Mouse (Mus musculus) G1E (cell line): ENCODE measurements around the gene Ssbp3. TPM values are rescaled to one million over a fixed set of nuclear protein-coding genes. Genes with fewer than 3 reads are reported as not detected.
A peak's percentile ranks its signal among the peaks of the same experiment; 100 is the strongest.

Experiments used
- ATAC-seq: 2 replicates; pipeline ENCODE4 v1.8.0; 2016; ENCODE audit warnings: mild to moderate bottlenecking; ENCODE audit not compliant: insufficient number of reproducible peaks, poor library complexity, low FRiP score, severe bottlenecking; ENCODE audit errors: extremely low read depth
- DNase-seq: peaks from one replicate; pipeline ENCODE4 v3.0.0; 2012; ENCODE audit warnings: low spot score
- H3K27me3 ChIP-seq: 2 replicates; pipeline ENCODE4 v1.6.1; 2012; ENCODE audit warnings: mild to moderate bottlenecking, low read length, inconsistent platforms; ENCODE audit not compliant: insufficient read depth
- H3K36me3 ChIP-seq: replicated peaks from 2 replicates; pipeline ENCODE3; 2012; ENCODE audit warnings: mild to moderate bottlenecking, inconsistent platforms
- H3K4me1 ChIP-seq: 2 replicates; pipeline ENCODE4 v1.6.1; 2012; ENCODE audit warnings: low read depth, low read length, inconsistent platforms, mixed read lengths; ENCODE audit not compliant: insufficient read depth
- H3K4me3 ChIP-seq: 2 replicates; pipeline ENCODE4 v1.5.1; 2012; ENCODE audit warnings: low read depth, mild to moderate bottlenecking, inconsistent platforms, low read length, moderate library complexity, mixed read lengths
- H3K9me3 ChIP-seq: replicated peaks from 2 replicates; pipeline ENCODE4 v1.6.1; 2012; ENCODE audit warnings: inconsistent platforms
- CTCF ChIP-seq: IDR thresholded peaks from 2 replicates; pipeline ENCODE4 v1.5.1; 2012; ENCODE audit warnings: low read depth, low read length, inconsistent platforms, mixed read lengths
- GATA1 ChIP-seq: IDR thresholded peaks from 2 replicates; pipeline ENCODE4 v1.6.1; 2012; ENCODE audit warnings: borderline replicate concordance, low read length, inconsistent platforms, mixed read lengths
- GATA2 ChIP-seq: IDR thresholded peaks from 2 replicates; pipeline ENCODE4 v1.6.1; 2012; ENCODE audit warnings: low read depth, low read length, inconsistent platforms, borderline replicate concordance
- POLR2AphosphoS5 ChIP-seq: IDR thresholded peaks from 2 replicates; pipeline ENCODE4 v1.6.1; 2012; ENCODE audit warnings: low read depth, low read length, inconsistent platforms; ENCODE audit not compliant: insufficient replicate concordance
- TAL1 ChIP-seq: conservative IDR thresholded peaks from 2 replicates; pipeline ENCODE4 v1.6.1; 2012; ENCODE audit warnings: low read depth, low read length, inconsistent platforms, mixed read lengths
- polyA plus RNA-seq: library from polyadenylated mRNA; stranded (reverse); fragments of >175 nt; gene quantifications from 2 replicates; pipeline ENCODE4 v1.2.3, GENCODE M21; 2012
- total RNA-seq, 2 experiments: library from RNA; stranded (forward) in 1 of 2; stranded (reverse) in 1 of 2; fragments of 200-1000 nt in 1 of 2; fragments of >200 nt in 1 of 2; fragmentation: Nextera tagmentation in 1 of 2; gene quantifications; 2 replicates each; pipeline ENCODE4 v1.2.3; 2014 to 2017

The Ssbp3 gene
- total and polyA plus RNA-seq, 3 experiments = 46.6 to 685 (median 232) TPM

DNA sequence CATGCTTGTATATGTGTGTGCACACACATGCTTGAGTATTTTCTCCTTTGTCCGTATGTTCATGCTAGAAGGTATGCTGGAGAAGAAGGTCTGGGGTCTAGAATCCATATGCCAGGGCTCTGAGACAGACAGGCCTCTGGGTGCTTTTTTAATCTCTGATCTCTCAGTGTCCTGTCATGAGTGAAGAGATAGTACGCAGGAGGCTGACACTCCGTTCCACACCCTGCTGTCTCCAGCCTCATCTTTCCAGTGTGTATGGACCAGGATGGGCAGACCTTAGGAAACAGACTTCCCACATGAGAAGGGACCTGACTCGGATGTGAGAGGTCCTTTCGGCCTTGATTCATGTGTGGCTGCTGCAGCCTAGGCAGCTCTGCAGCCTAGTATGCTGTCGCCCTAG lies 96.3 kb downstream of the Ssbp3 start:
- Histone ChIP-seq H3K9me3 (no peaks in the 10 kb centered on the region), H3K27me3 (no peaks in the 10 kb centered on the region), H3K4me3 (peak overlapping the region; percentile 62; the same call in 1 of the 2 replicates), H3K4me1 (peaks cover 95% of the 10 kb centered on the region), H3K36me3 (peaks cover 80% of the 10 kb centered on the region)
- no peak for TF ChIP-seq CTCF
- no peak for TF ChIP-seq GATA1
- no peak for TF ChIP-seq POLR2AphosphoS5
- TF ChIP-seq TAL1 = no peak
- no peak for TF ChIP-seq GATA2
- DNase-seq (no peak), ATAC-seq (no peak)

DNA sequence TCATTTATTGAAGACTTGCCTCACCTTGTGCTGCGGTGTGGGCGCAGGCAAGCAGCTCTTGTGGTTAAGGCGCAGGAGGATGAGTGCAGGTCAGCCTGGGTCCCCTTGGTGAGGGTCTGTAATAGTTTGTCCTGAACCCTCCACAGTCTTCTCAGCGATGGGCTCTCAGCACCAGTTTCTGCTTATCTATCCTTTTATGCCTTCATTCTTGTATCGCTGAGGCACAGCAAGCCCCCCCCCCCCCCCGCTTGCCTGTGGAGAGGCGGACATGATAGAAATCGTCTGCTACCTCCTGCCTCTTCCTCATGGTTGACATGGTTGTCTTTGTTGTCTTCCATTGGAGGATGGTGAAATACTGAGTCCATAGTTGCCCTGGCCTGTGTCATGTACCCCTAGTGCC lies 96.9 kb downstream of the Ssbp3 start:
- H3K27me3 ChIP-seq = no peaks in the 10 kb centered on the region
- H3K4me1 ChIP-seq = peaks cover 96% of the 10 kb centered on the region
- ATAC-seq (peak; percentile 26; the same call in 1 of the 2 replicates), DNase-seq (peak; percentile 47)
- TF ChIP-seq TAL1 = no peak
- no peak for TF ChIP-seq GATA2
- TF ChIP-seq CTCF = no peak
- TF ChIP-seq GATA1 = no peak
- TF ChIP-seq POLR2AphosphoS5 = no peak
- H3K9me3 ChIP-seq = no peaks in the 10 kb centered on the region
- H3K36me3 ChIP-seq = peaks cover 80% of the 10 kb centered on the region
- peak overlapping the region; percentile 62; the same call in 1 of the 2 replicates for H3K4me3 ChIP-seq

DNA sequence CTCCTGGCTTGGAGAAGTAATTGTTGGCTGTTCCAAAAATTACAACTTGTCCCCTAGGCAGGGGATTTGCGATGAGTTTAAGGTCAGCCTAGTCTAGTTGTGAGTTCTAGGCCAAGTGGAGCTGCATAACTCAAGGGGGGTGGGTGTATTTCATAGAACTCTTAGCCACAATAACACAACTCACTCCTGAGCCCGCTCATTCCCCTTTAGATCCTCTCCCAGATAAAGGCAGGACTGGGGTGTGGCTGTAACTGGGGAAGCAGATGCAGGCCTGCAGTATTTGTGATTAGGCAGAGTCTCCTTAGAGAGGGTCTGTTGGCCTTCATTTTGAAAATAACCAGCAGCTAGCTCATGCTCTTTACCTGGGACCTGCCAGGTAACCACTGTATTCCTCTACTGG lies 97.7 kb downstream of the Ssbp3 start:
- Histone ChIP-seq H3K27me3 (no peaks in the 10 kb centered on the region), H3K36me3 (peaks cover 80% of the 10 kb centered on the region), H3K9me3 (no peaks in the 10 kb centered on the region), H3K4me3 (peak overlapping the region; percentile 47; the same call in 1 of the 2 replicates), H3K4me1 (peaks cover 92% of the 10 kb centered on the region)
- peak; percentile 61 for ATAC-seq
- TF ChIP-seq GATA2 (peak; percentile 88; the same call in 1 of the 2 replicates), POLR2AphosphoS5 (no peak), CTCF (no peak), TAL1 (peak; percentile 49), GATA1 (no peak)
- peak; percentile 66 for DNase-seq

DNA sequence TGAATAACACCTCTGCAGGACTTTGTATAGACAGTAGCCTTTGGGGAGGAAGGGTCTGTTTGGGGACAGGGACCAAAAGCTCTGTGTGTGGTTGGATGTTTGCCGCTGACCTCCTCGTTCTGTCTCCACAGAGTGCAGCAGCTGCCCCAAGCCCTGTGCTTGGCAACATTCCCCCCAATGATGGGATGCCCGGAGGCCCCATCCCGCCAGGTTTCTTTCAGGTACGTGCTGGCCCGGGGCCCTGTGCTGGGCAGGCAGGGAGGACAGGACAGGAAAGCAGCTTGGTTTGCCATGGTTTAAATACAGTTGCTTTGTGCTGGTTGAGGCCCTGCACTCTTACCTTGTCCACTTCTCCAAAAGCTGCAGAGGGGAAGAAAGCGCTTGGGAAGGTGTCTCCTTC lies 99.0 kb downstream of the Ssbp3 start:
- Histone ChIP-seq H3K4me1 (peaks cover 85% of the 10 kb centered on the region), H3K27me3 (no peaks in the 10 kb centered on the region), H3K9me3 (no peaks in the 10 kb centered on the region), H3K36me3 (peaks cover 80% of the 10 kb centered on the region), H3K4me3 (no peak overlapping the region)
- TF ChIP-seq GATA2 (no peak), CTCF (no peak), GATA1 (no peak), TAL1 (no peak)
- DNase-seq (no peak), ATAC-seq (no peak)

DNA sequence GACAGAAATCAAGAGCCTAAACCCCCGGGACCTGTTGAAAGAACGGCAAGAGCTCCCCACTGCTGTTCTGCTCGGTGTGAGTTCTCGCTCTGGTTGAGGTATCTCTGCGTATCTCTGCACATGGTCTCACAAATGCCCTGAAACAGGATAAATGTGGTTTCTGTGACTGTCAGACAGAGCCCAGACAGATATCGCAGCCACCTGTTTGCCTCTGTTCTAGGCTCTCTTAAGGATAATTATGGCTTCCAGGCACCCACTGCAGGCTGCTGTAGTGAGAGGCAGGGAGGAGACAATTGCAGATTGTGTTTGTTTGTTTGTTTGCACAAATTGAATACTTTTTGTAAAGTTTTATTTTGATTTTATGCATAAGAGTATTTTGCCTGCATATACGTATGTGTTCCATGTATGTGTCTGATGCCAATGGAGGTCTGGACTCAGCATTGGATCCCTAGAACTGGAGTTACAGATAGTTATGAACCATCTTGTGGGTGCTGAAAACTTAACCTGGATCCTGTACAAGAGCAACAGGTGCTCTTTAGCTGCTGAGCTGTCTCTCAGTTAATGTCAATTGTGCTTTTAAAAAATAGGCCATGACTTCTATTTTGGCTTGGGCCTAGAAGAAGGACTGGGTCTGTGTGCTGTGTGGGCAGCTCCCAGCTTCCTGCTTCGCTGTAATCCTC lies 101.0 kb downstream of the Ssbp3 start:
- Histone ChIP-seq H3K9me3 (no peaks in the 10 kb centered on the region), H3K27me3 (no peaks in the 10 kb centered on the region), H3K36me3 (peaks cover 90% of the 10 kb centered on the region), H3K4me1 (peaks cover 79% of the 10 kb centered on the region), H3K4me3 (no peak overlapping the region)
- ATAC-seq = no peak
- no peak for DNase-seq
- TF ChIP-seq CTCF = no peak
- TF ChIP-seq TAL1 = no peak
- no peak for TF ChIP-seq POLR2AphosphoS5
- no peak for TF ChIP-seq GATA1
- TF ChIP-seq GATA2 = no peak

DNA sequence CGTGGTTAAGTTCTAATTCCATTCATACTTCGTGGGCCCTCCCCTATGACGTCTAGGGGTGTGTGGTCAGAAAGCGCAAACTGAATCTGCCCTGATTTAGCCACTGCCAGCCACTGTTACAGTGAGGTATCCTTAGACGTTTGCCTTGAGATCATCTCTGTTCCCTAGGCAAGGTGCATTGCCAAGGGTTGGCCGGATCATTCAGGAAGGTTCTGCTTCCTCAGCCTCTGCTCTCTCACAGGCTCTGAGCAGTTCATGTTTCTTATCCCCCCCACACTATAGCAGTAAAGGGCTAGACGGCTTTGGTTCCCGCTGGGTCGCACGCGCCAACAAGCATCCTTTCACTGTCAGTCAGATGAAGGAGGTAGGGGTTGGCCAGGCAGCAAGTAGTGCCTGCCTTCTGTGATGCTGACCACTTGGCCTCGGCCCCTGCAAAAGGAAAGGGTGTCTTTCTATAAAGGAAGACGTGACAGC lies 101.5 kb downstream of the Ssbp3 start:
- no peak for ATAC-seq
- Histone ChIP-seq H3K4me3 (no peak overlapping the region), H3K9me3 (no peaks in the 10 kb centered on the region), H3K4me1 (peaks cover 73% of the 10 kb centered on the region), H3K27me3 (no peaks in the 10 kb centered on the region), H3K36me3 (peaks cover 92% of the 10 kb centered on the region)
- no peak for TF ChIP-seq CTCF
- no peak for TF ChIP-seq GATA1
- TF ChIP-seq GATA2 = no peak
- TF ChIP-seq POLR2AphosphoS5 = no peak
- no peak for TF ChIP-seq TAL1
- no peak for DNase-seq
